Mouse (Mus musculus) gastrocnemius, adult 2 months (tissue): ENCODE results near the gene Ip6k1. TPM values are rescaled to one million over a fixed set of nuclear protein-coding genes. Genes with fewer than 3 reads are reported as not detected.

Source experiments
- DNase-seq: peaks from one replicate; pipeline ENCODE4 v3.0.0; 2022
- H3K27ac ChIP-seq: fragments of 200-600 bp; 2 replicates; pipeline ENCODE4 v1.8.1; 2022; ENCODE audit warnings: mild to moderate bottlenecking
- H3K4me3 ChIP-seq: fragments of 200-600 bp; 2 replicates; pipeline ENCODE4 v1.8.1; 2022; ENCODE audit warnings: mild to moderate bottlenecking, moderate library complexity
- CTCF ChIP-seq: fragments of 200-600 bp; IDR thresholded peaks from 2 replicates; pipeline ENCODE4 v1.8.1; 2022; ENCODE audit warnings: antibody characterized with exemption, mild to moderate bottlenecking, moderate library complexity
- intact Hi-C: fragments of 180-260 bp; cut with DNase I; formaldehyde crosslinking; loops from one replicate; pipeline ENCODE4 v1.15.1; 2025
- total RNA-seq, 2 experiments: library from RNA; stranded (reverse); gene quantifications; 2 replicates each; pipeline ENCODE4 v1.2.3; 2021

The Ip6k1 gene
- total RNA-seq, 2 experiments from 2014 or later = 26.2 to 30.5 TPM

GRCm38 (mm10) chr9:107984754-107985055 lies 17.6 kb upstream of the Ip6k1 start:
- intact Hi-C loops = loop anchor here (2.0 kb wide), 1 partner anchor 68 kb away; the partner anchor contains the start of gene Amigo3
- Histone ChIP-seq H3K4me3 (peak overlapping the region; percentile 73), H3K27ac (peak overlapping the region; percentile 89)
- no peak for TF ChIP-seq CTCF
- no peak for DNase-seq

- DNase-seq = peak; percentile 94
- intact Hi-C loops = loop anchor here (1.0 to 2.0 kb wide), 3 partner anchors 22 to 80 kb away; partner anchors contain the start of gene Amigo3
- Histone ChIP-seq H3K4me3 (peak within 1 kb of the TSS; percentile 73), H3K27ac (peak within 1 kb of the TSS; percentile 89)
- peak; percentile 4; the same call in 1 of the 2 replicates for TF ChIP-seq CTCF
Observed at GRCm38 (mm10) chr9:107985131-107986119, 16.9 kb upstream of the Ip6k1 start, which contains the start of gene Inka1. Gene Inka1, minus strand, starts transcription at chr9:107985879.

- peak; percentile 85 for DNase-seq
- peak; percentile 95 for TF ChIP-seq CTCF
- Histone ChIP-seq H3K4me3 (peak overlapping the region; percentile 73), H3K27ac (peak overlapping the region; percentile 89)
- intact Hi-C loops = loop anchor here (1.0 kb wide), 2 partner anchors 23 to 81 kb away; no protein-coding TSS in a partner anchor
Observed at GRCm38 (mm10) chr9:107986376-107986775, 15.9 kb upstream of the Ip6k1 start.

GRCm38 (mm10) chr9:107987950-107988349 lies 14.4 kb upstream of the Ip6k1 start:
- no peak overlapping the region for H3K4me3 ChIP-seq
- H3K27ac ChIP-seq = peak overlapping the region; percentile 89; the same call in 1 of the 2 replicates
- intact Hi-C loops = no loop called here
- DNase-seq = no peak
- TF ChIP-seq CTCF = no peak

- no peak within 1 kb of the TSS for H3K27ac ChIP-seq
- no peak for DNase-seq
- intact Hi-C loops = no loop called here
- no peak for TF ChIP-seq CTCF
- H3K4me3 ChIP-seq = no peak within 1 kb of the TSS
Observed at GRCm38 (mm10) chr9:107992197-107992596, 10.1 kb upstream of the Ip6k1 start, which contains the start of gene Cdhr4. Gene Cdhr4, plus strand, starts transcription at chr9:107992497.

GRCm38 (mm10) chr9:107993013-107993412 lies 9.3 kb upstream of the Ip6k1 start:
- no peak overlapping the region for H3K4me3 ChIP-seq
- no peak for TF ChIP-seq CTCF
- H3K27ac ChIP-seq = no peak overlapping the region
- DNase-seq = no peak
- intact Hi-C loops = no loop called here

- no peak overlapping the region for H3K27ac ChIP-seq
- no peak overlapping the region for H3K4me3 ChIP-seq
- TF ChIP-seq CTCF = no peak
- DNase-seq = no peak
- intact Hi-C loops = no loop called here
Observed at GRCm38 (mm10) chr9:107994464-107994863, 7.8 kb upstream of the Ip6k1 start.

- intact Hi-C loops = no loop called here
- DNase-seq = no peak
Observed at GRCm38 (mm10) chr9:107995513-107995912, 6.8 kb upstream of the Ip6k1 start.

GRCm38 (mm10) chr9:107996049-107996448 lies 6.3 kb upstream of the Ip6k1 start, which contains the start of gene Gm20662:
Gene Gm20662, plus strand, starts transcription at chr9:107996349.
- no peak within 1 kb of the TSS for H3K27ac ChIP-seq
- intact Hi-C loops = no loop called here
- TF ChIP-seq CTCF = no peak

More at GRCm38 (mm10) chr9:107995513-107995912, 6.8 kb upstream of the Ip6k1 start:
- no peak overlapping the region for H3K27ac ChIP-seq
- no peak overlapping the region for H3K4me3 ChIP-seq
- no peak for TF ChIP-seq CTCF

GRCm38 (mm10) chr9:108002778-108003530 lies 653 bp downstream of the Ip6k1 start:
- Histone ChIP-seq H3K4me3 (peak overlapping the region; percentile 77), H3K27ac (peak overlapping the region; percentile 99)
- TF ChIP-seq CTCF = no peak
- intact Hi-C loops = loop anchor here (5.0 kb wide), 1 partner anchor 41 kb away; no protein-coding TSS in a partner anchor
- DNase-seq = no peak

More at GRCm38 (mm10) chr9:107996049-107996448, 6.3 kb upstream of the Ip6k1 start, which contains the start of gene Gm20662:
- no peak within 1 kb of the TSS for H3K4me3 ChIP-seq
- DNase-seq = no peak

GRCm38 (mm10) chr9:108003531-108003890 lies 1.2 kb downstream of the Ip6k1 start:
- no peak for DNase-seq
- intact Hi-C loops = loop anchor here (5.0 kb wide), 1 partner anchor 41 kb away; no protein-coding TSS in a partner anchor
- TF ChIP-seq CTCF = no peak
- peak overlapping the region; percentile 77 for H3K4me3 ChIP-seq
- peak overlapping the region; percentile 99 for H3K27ac ChIP-seq

GRCm38 (mm10) chr9:108008041-108008440 lies 5.7 kb downstream of the Ip6k1 start:
- no peak for TF ChIP-seq CTCF
- Histone ChIP-seq H3K27ac (no peak overlapping the region), H3K4me3 (no peak overlapping the region)
- intact Hi-C loops = no loop called here
- no peak for DNase-seq

GRCm38 (mm10) chr9:108010385-108010784 lies 8.1 kb downstream of the Ip6k1 start:
- TF ChIP-seq CTCF = no peak
- intact Hi-C loops = no loop called here
- H3K4me3 ChIP-seq = no peak overlapping the region
- 0 out of 2 replicates have a peak overlapping the region, but pooled peaks have one; percentile 31 for H3K27ac ChIP-seq
- no peak for DNase-seq
